Mouse (Mus musculus): ENCODE data around the gene B4galt5.
"Not testable (repeated sequence)": the region's sequence is repeated elsewhere in the genome, so short reads cannot be mapped to it uniquely, and the experiment has no call there.

B4galt5 gene

DNA sequence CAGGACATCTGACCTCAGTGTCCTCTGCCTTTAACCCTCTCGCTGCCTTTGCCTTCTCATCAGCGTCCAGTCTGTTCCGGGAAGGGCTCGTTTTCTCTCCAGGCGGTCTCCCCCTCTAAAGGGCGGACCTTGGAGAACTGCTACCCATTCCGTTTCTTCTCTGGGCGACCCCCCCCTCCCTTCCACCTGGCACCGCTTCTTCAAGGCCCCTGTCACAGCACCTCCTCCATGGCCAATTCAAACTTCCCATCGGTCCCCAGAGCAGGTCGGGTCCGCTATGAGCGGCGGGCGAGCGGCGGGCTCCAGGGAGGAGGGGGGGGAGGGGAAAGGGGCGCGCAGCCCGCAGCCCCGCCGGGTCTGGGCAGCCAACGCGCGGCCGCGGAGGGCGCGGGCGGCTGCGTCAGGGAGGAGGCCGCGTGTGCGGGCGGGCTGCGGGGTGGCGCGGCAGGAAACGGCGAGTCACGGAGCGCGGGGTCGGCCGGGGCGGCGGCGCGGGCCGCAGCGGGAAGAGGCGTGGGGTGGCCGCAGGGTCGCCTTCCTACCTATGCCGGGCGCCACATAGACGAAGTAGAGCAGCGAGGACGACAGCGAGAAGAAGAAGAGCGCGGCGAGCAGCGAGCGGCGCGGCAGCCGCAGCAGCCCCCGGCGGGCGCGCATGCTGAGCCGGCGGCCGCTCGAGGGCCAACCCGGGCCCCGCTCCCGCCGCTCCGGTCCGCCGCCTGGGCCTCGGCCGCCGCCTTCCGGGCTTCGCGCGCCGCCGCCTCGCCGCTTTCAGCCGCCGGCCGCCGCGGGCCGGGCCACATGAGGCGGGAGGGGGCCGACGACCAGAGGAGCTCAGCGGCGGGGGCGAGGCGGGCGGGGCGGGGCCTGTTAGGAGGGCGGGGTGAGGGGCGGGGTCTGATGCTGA lies at the start of gene B4galt5:
TSS of gene B4galt5 (minus strand) at position 808 of the 907 bp plus-strand sequence.
- peak; percentile 58 for DNase-seq (ENCODE audit: inconsistent ontology term)

DNA sequence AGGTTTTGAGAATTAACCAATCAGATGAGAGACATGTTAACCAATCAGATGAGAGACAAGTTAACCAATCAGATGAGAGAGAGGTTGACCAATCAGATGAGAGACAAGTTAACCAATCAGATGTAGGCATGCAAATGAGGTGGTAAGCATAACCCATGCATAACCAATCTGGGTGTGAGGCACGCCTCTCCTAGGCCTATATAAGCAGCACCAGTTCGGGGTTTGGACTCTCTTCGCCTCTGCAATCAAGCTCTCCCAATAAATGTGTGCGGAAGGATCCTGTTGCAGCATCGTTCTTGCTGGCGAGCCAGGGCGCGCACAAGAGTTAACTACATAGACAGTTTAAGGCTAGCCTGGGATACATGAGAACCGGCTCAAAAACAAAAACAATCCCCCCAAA lies 47.4 kb upstream of the B4galt5 start:
- DNase-seq (ENCODE audit: inconsistent ontology term): not testable (repeated sequence)

- DNase-seq (ENCODE audit: inconsistent ontology term): no peak
Observed at GRCm38 (mm10) chr2:167394426-167394825, 45.4 kb upstream of the B4galt5 start.

DNA sequence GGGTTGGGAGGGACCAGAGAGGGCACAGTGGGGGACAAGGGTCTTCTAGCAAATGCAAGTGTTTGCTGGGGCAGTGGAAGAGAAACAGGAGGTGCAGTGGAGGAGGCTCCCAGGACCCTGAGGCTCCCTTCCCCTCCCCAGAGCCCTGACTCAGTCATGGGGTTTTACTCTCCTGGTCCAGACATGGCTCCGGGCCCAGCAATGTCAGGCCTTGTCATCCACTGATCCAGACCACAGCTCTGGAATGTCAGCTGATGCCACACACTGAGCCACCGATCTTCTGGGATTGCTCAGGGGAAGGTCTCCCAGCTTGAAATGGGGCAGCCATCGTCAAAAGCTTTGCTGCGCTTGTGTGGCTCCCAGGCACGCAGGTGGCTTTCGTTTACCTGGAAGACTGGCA lies 38.0 kb upstream of the B4galt5 start:
- DNase-seq (ENCODE audit: inconsistent ontology term): peak; percentile 88

- peak; percentile 35 for DNase-seq (ENCODE audit: inconsistent ontology term)
Observed at GRCm38 (mm10) chr2:167386456-167386855, 37.5 kb upstream of the B4galt5 start.

- no peak for DNase-seq (ENCODE audit: inconsistent ontology term)
Observed at GRCm38 (mm10) chr2:167383666-167384083, 34.7 kb upstream of the B4galt5 start.

GRCm38 (mm10) chr2:167382389-167382788 lies 33.4 kb upstream of the B4galt5 start:
- no peak for DNase-seq (ENCODE audit: inconsistent ontology term)

- no peak for DNase-seq (ENCODE audit: inconsistent ontology term)
Observed at GRCm38 (mm10) chr2:167381596-167381995, 32.6 kb upstream of the B4galt5 start.

DNA sequence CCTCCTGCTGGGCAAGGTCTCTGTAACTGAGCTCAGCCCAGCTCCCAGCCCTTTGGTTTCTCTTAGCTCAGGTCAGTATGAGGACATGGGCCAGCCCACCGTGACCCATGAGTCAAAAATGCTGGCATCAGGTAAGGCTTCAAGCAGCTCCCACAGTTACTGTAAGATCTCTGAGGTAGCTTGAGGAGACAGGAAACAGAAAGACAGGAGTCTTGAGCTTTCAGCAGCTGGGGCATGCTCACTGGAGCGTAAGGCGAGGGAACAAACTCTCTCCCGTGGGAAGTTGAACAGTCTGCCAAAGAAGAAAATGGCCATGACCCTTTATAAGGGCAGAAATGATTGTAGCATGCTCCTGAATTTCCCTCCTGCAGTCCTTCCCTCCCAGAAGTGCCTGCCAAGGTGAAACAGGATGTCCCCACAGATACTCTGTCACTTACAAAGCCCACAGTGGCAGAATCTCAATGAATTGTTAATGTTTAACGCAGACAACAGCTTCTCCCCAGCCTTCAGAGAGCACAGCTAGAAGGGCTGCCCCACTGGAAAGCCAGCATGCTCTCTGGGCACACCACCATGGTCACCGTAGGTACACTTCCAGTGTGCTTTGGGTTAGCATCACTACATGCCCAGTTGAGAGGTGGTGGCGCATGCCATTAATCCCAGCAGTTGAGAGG lies 31.8 kb upstream of the B4galt5 start:
- peak; percentile 18 for DNase-seq (ENCODE audit: inconsistent ontology term)

- DNase-seq (ENCODE audit: inconsistent ontology term): no peak
Observed at GRCm38 (mm10) chr2:167378972-167379371, 30.0 kb upstream of the B4galt5 start.

DNA sequence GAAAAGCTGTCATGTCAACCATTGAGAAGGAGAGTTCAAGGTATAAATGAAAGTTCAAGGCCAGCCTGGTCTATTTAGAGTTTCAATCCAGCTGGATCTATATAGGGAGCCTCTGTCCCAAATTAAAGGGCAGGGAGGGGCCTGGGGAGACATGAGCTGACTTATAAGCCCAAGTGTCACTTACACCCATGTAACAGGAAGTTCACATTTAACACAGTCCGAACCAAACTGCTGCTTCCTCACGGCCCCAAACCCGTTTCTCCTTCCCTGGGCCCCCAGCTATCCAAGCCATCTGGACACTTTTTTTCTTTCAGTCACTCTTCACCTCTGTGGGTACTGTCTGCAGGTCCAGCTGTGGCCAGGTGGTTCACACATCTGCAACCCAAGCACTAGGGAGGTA lies 28.7 kb upstream of the B4galt5 start:
- no peak for DNase-seq (ENCODE audit: inconsistent ontology term)

DNA sequence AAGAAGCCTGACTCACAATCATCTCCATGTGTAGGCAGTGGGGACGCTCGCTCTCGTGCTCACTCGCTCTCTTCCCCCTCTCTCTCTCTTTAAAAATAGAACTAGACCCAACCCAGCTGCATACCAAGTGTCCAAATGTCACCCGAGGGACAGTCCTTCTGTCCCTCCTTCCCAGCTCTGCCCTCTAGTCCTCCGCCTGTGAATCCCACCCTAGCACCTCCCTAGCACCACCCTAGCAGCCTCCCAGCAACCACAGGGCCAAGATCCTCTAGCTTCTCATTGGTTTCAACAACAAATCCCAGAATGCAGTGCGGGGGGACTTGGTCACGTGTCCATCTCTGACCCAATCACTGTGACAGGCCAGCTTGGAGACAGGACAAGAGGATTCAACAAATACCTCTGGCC lies 27.2 kb upstream of the B4galt5 start:
- DNase-seq (ENCODE audit: inconsistent ontology term): no peak

DNA sequence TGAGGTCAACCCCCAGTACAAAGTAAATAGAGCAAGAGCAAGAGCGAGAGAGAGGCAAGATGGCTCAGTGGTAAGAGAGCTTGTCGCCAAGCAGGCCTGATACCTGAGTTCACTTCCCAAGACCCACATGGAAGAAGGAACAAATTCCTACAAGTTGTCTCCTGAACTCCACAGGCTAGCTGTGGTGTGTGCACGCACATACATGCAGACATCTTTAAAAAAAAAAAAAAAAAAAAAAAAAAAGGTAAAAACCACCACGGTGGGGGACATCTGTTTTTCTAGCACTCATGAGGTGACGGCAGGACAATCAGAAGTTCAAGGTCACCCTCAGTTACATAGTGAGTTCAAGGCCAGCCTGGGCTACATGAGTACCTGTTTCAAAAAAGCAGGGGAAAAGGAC lies 26.7 kb upstream of the B4galt5 start:
- DNase-seq (ENCODE audit: inconsistent ontology term): no peak

DNA sequence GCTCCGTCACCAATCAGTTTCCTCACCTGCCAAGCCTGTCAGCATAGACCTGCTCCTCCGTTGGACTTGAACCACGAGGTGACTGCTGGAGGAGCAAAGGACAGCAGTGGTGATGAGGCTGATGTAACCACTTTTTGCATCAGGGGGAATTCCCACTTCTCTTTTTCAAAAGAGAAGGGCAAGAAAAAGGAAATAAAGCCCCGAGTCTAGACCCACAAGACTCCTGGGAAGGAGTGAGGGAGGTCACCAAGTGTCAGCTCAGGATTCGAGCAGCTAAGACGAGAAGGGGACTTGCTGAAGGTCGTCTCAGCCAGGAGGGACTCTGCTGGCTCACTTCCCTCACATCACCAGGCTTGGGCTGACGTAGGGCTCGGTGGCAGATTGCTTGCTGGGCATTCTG lies 26.2 kb upstream of the B4galt5 start:
- DNase-seq (ENCODE audit: inconsistent ontology term): no peak

GRCm38 (mm10) chr2:167374191-167374805 lies 25.3 kb upstream of the B4galt5 start:
- DNase-seq (ENCODE audit: inconsistent ontology term): no peak

- peak; percentile 93 for DNase-seq (ENCODE audit: inconsistent ontology term)
Observed at GRCm38 (mm10) chr2:167373266-167373665, 24.3 kb upstream of the B4galt5 start.

DNA sequence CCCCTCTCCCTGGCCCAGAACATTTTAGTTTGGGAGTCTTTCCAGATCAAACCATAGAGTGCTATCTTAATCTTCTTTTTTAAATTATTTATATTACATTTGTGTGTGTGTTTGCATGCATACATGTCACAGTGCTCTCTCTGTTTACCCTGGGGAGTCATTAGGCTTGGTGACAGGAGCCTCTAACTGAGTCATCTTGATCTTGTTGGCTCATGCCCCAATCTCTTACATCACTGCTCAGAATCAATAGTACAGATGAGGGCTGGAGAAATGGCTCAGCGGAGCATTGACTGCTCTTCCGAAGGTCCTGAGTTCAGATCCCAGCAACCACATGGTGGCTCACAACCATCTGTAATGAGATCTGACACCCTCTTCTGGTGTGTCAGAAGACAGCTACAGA lies 22.5 kb upstream of the B4galt5 start:
- peak; percentile 41 for DNase-seq (ENCODE audit: inconsistent ontology term)

DNA sequence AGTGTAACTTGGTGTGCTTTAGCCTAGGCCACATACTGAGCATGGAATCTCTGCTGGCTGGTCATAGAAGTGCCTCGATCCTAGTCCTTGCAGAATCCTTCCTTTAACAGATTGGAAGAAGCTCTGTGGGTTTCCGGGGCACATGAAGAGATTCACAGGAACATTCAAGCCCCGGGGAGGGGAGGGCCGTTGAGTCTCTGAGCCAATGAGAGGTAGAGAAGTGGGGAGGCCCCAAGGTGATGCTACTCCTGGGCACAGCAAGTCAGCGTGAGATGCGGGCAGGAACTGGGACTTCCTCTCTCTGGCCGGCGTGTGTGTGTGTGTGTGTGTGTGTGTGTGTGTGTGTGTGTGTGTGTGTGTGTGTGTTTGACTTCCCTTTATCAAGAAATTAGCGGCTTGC lies 19.3 kb upstream of the B4galt5 start:
- no peak for DNase-seq (ENCODE audit: inconsistent ontology term)

DNA sequence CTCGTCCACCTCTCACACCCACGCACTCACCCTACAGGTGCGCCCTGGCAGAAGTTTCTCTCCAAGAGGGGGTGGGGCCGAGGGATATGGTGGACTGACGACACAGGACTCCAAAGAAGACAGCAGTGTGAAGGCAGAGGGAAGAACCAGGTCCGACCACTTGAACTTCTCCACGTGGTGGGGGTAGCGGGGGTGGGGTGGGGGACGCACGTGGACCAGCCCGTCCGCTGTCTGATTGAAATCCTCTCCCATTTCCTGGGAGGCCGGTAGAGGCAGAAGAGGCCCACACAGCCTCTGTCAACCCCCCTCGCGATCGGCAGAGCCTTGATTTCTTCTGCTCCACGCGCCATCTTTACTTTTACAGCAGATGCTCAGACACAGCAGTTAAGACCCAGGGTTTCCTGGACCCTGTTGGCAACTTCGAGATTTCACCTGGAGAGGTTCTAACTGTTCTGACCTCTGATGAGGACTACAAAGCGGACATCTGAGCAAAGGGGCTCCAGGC lies 18.8 kb upstream of the B4galt5 start:
- no peak for DNase-seq (ENCODE audit: inconsistent ontology term)

- DNase-seq (ENCODE audit: inconsistent ontology term): no peak
Observed at GRCm38 (mm10) chr2:167367325-167367724, 18.3 kb upstream of the B4galt5 start.

- no peak for DNase-seq (ENCODE audit: inconsistent ontology term)
Observed at GRCm38 (mm10) chr2:167365063-167365462, 16.1 kb upstream of the B4galt5 start.
